Mouse (Mus musculus) layer of hippocampus, postnatal 36 days (tissue): Measurements from ENCODE around the gene Eme2. TPM values are rescaled to one million over a fixed set of nuclear protein-coding genes. Genes with fewer than 3 reads are reported as not detected.
"Not testable (repeated sequence)": the region's sequence is repeated elsewhere in the genome, so short reads cannot be mapped to it uniquely, and the experiment has no call there.

Source experiments
- DNase-seq, 2 experiments: peaks; one replicate each; pipeline ENCODE4 v3.0.0; 2022
- total RNA-seq, 2 experiments: library from RNA; stranded (reverse); gene quantifications; 2 replicates each; pipeline ENCODE4 v1.2.3; 2021

Eme2 gene
- 10 to 100 TPM; 57.5 to 70.4 TPM for total RNA-seq

GRCm38 (mm10) chr17:24894995-24895547 is at the start of gene Eme2, which contains the start of gene Mrps34:
Eme2 (minus strand) TSS chr17:24895087.
Mrps34 (plus strand) TSS chr17:24895116.
- DNase-seq: peak; percentile 83 to 84

GRCm38 (mm10) chr17:24943589-24943988 is 48.7 kb upstream of the Eme2 start:
- not testable (repeated sequence) for DNase-seq

GRCm38 (mm10) chr17:24943036-24943435 is 48.1 kb upstream of the Eme2 start:
- DNase-seq: peak in 1 of 2 experiments; percentile 21

DNA sequence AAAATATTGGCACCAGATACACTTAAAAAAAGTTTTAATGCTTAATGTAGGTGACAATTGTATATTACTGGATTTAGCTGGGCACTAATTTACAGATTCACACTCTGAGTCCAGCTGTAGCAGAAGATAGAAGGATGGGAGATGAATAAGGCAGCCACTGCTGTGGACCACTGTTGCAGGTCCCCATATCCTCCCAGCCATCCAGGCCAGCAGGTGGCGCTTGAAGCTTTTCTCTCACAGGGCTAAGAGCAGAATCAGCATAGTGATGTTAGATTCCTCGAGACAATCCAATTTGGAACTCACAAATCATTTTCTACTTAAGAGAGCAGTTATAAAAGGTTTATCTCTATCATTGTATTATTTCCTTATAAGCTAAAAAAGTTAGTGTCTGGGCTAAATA is 47.6 kb upstream of the Eme2 start:
- DNase-seq: peak; percentile 22 to 26

- no peak for DNase-seq
These were observed 42.4 kb upstream of the Eme2 start for GRCm38 (mm10) chr17:24937266-24937665.

GRCm38 (mm10) chr17:24936259-24937237 is 41.7 kb upstream of the Eme2 start, which contains the start of gene Mapk8ip3:
Mapk8ip3 (minus strand) TSS chr17:24936977.
- DNase-seq: peak; percentile 94 to 96

- no peak for DNase-seq
These were observed 40.8 kb upstream of the Eme2 start for GRCm38 (mm10) chr17:24935666-24936065.

DNA sequence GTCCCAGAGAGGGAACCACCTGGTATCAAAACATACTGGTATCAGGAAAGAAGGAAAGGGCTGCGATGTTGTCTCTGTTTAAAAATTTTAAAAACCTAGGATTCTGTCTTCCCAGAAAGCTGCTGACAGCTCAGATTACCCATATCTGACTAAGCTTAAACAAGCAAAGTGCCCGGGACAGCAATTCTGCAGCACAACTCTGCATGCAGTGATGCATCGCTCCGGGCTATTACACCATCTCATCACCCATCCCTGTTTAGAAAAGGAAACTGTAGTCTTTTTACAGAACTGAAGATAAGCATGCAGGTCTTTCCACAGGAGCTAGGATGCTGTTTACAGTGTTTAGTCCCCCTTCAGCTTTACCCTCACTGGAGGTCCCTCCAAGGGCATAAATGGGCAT is 40.0 kb upstream of the Eme2 start:
- no peak for DNase-seq

DNA sequence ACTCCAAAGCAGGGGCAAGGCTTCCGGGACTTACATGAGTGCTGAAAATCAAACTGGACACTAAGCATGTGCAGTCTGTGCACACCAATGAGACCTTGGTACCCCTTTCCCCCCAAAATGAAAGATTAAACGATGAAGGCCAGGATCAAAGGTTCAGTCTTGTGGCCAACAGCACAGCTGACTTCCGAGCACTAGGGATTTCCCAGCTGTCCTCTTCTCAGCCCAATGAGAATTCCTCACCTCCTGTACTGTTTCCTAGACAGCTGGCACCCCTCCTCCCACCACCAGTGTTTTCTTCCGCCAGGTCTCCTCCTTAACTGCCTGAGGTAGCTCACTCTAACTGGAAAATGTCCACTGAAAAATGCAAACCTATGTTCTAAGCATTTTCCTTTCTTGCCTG is 38.3 kb upstream of the Eme2 start:
- DNase-seq: no peak

DNA sequence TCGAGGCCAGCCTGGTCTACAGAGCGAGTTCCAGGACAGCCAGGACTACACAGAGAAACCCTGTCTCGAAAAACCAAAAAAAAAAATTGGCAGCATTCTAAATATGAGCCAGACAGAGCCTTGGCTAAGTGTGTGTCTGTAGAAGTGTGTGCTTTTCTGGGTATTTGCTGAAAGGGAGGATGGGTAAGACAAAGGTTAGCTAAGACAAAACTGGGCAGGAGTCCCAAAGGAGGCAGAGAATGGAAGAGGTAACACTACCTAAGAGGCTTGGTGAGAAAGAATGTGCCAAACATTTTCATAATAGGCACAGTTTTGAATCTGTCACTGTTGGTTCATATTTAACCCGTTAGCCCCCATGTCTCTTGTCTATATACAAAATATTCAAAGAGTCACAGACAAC is 37.5 kb upstream of the Eme2 start:
- DNase-seq: no peak

GRCm38 (mm10) chr17:24929506-24929905 is 34.6 kb upstream of the Eme2 start:
- DNase-seq: no peak

- DNase-seq: no peak
These were observed 28.4 kb upstream of the Eme2 start for GRCm38 (mm10) chr17:24923246-24923645.

DNA sequence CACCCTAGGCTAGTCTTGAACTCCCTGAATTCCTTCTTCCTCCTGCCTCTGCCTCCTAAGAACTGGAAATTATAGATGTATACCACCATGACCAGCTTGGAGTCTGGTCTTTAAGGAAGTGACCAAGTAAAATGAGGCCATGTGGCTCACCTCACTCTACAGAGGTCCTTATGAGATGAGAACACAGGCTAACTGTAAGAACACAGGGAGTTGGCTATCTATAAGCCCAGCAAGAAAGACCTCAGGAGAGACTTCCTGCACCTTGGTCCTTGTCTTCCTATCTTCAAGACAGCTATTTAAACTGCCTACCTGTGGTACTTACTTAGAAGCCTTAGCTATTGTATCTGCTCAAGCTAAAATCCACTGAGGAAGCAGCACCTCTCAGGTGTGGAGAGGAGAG is 19.1 kb upstream of the Eme2 start:
- no peak for DNase-seq

- DNase-seq: no peak
These were observed 12.7 kb upstream of the Eme2 start for GRCm38 (mm10) chr17:24907591-24907990.

GRCm38 (mm10) chr17:24903767-24904166 is 8.9 kb upstream of the Eme2 start:
- DNase-seq: no peak

GRCm38 (mm10) chr17:24902671-24903474 is 8.0 kb upstream of the Eme2 start:
- DNase-seq: no peak

DNA sequence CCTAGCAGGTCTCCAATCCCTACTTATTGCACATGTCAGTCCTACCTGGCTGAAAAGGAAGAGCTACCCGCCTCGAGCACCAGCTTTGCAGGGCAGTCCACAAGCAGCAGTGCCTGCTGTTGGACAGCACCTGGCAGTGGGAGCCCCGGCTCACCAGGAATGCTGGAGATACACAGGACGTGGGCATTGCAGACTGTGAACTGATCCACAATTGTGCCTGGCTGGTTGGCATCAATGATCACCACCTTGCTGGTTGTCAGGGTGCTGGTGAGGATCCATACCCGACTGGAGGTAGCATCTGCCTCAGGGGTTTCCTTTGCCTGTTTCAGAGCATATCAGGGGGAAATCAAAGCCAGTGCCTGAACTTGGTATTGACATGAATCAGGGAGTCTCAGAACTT is 7.2 kb upstream of the Eme2 start:
- no peak for DNase-seq

DNA sequence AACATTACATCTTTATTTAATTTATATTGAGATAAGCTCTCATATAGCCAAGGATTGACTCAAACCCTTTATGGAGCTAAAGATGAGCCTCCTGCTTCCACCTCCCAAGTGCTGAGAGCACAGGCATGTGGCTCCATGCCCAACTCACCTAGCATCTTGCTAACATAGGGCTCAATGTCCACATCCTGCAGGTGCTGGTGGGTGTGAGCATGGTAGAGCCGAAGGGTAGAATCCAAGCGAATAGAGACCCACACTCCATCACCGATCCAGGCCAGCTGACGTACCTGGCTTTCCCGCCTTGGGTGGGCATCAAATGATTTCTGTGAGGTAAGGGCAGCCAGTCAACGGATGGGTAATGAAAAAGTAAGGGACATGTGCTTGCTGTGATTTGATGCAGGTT is 5.1 kb upstream of the Eme2 start:
- DNase-seq: no peak

DNA sequence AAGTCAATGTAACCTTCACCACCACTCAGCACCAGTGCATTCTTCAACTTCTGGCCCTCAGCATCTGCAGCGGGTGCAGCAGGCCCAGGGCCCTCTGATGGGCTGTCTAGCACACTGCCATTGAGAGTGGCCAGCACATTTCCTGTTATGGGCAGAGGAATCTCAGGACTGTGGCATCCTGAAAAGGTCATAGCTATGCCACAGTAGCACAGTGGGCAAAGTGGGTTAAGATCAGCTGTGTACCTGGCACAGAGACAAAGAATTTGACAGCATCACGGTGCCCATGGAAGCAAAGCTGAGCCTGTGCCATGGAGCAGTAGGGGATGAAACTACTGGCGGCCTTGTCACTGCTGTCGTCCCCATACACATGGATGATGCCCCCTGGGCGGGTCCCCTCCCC is 4.3 kb upstream of the Eme2 start:
- no peak for DNase-seq

DNA sequence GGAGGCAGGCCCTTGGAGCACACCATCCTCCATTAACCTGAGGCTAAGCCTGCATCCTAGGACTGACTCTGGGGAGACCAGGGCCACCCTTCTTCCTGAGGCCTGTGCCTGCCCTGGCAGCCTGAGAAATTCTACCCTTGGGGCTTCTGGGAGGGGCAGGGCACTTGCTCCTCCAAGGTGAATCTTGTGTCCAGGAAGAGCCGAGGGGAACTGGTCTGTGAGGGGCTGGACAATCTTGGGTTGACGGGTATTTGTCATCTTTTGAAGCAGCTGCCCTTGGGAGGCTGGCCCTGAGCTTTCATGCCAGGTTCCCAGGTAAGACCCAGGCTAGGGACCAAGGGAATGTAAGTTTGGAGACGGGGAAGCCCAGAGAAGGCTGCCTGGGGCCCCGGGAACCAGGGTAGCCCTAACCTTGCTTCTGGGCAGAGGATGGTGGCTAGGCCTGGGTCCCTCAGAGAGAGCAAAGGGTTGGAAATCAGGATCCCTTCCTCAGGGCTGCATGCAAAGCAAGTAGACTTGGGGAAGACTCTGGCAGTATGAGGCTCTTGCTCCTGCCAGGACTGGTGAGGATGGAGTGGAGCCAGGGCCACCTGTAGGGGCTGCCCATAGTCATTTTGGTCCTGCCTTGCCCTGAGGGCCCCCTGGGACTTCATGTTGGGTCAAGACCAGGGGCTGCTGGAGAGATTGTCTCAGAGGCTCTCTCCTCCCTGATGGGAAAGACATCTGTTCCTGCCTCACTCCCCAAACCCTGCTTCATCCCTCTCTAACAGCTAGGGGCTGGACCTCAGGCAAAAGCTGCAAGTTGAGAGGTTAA is 3.4 kb upstream of the Eme2 start:
- DNase-seq: no peak

DNA sequence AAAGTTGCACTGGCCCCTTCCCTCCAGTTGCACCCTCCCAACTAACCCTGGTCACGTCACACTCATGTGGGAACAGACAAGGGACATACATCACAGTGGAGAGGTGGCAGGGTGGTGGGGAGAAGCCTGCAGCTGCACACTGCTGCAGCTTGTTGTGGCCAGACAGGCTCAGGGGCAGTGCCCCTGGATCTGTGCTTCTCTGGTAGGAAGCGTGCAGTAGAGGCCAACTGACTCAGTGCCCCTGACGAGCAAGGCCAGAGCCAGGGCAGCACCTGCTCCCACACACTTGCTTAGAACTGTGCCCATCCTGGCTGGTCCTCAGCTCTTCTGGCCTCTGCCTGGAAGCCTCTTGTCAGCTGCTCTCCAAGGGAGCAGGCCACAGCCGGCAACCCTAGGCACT is 2.7 kb upstream of the Eme2 start:
- DNase-seq: no peak

DNA sequence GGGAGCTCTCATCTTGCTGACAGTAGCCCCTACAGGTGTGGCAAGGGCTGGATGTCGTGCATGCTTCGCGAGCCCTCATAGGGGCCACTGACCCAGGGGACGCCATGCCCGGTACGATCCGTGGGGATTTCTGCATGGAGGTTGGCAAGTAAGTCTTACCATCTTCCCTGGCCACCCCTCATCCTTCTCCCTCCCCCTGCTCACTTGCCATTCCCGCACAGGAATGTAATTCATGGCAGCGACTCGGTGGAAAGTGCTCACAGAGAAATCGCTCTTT is 2.0 kb upstream of the Eme2 start:
- no peak for DNase-seq
